In genomic region chr5:67340811-67341210, GRCm38 (mm10) we compare ENCODE assay signal across 23 mouse cellular contexts. TPM values are rescaled to one million over a fixed set of nuclear protein-coding genes. Genes with fewer than 3 reads are reported as not detected.
DNase-seq lines count a peak whose midpoint lies in the region; ATAC-seq and TF ChIP-seq lines count a peak whose summit lies in the region.
"Had no signal": no experiment of that assay in that cellular context is flagged by ENCODE, and none has a peak within 500 bp of the region (broad histone marks: within the 10 kb centered on the region; RNA-seq: fewer than 3 reads in every experiment).

No protein-coding gene starts in this region.

- WGBS in midbrain, embryonic 10.5 days, result 91% methylated on average over 6 of the region's 6 CpGs

- no peak overlapping the region for H3K4me3 ChIP-seq in ES-E14 (ENCODE audit: insufficient read depth in 1 of 2, low read depth in 1 of 2, low read length in 2 of 2, poor library complexity in 1 of 2, severe bottlenecking in 1 of 2)
- no peak overlapping the region for H3K4me3 ChIP-seq in midbrain, embryonic 10.5 days
- H3K4me3 ChIP-seq: embryonic facial prominence, embryonic 13.5 days; embryonic facial prominence, embryonic 15.5 days; erythroblast, embryonic 14.5 days; forebrain, embryonic 10.5 days; forebrain, embryonic 12.5 days had no signal

- H3K27me3 ChIP-seq in midbrain, embryonic 10.5 days (ENCODE audit: low read depth, poor library complexity, severe bottlenecking), result no peaks in the 10 kb centered on the region
- H3K27me3 ChIP-seq: embryonic facial prominence, embryonic 13.5 days; embryonic facial prominence, embryonic 15.5 days; forebrain, embryonic 12.5 days; Patski had no signal

- H3K27ac ChIP-seq in ES-E14 (ENCODE audit: insufficient read depth, low read depth, low read length, poor library complexity, severe bottlenecking), result peak overlapping the region; percentile 47; the same call in 1 of the 2 replicates
- H3K27ac ChIP-seq in midbrain, embryonic 10.5 days (replicated peaks), result no peak overlapping the region
- H3K27ac ChIP-seq: embryonic facial prominence, embryonic 13.5 days; embryonic facial prominence, embryonic 15.5 days; forebrain, embryonic 10.5 days; forebrain, embryonic 12.5 days had no signal

- ATAC-seq in monocyte, adult 5-6 weeks (replicated peaks; ENCODE audit: insufficient number of reproducible peaks, low FRiP score, low TSS enrichment, poor library complexity, severe bottlenecking), result no peak
- ATAC-seq in megakaryocyte, adult 5-6 weeks (ENCODE audit: poor library complexity, severe bottlenecking), result no peak
- ATAC-seq: activated CD4-positive, CD25-positive, alpha-beta regulatory T cell, adult 4 months; forebrain, embryonic 14.5 days; forebrain, embryonic 16.5 days; Patski had no signal

- peak overlapping the region; percentile 38; the same call in 1 of the 2 replicates for H3K9ac ChIP-seq in ES-E14 (ENCODE audit: insufficient read depth, low read depth, low read length, poor library complexity, severe bottlenecking)
- H3K9ac ChIP-seq: embryonic facial prominence, embryonic 13.5 days; embryonic facial prominence, embryonic 15.5 days; forebrain, embryonic 12.5 days had no signal

- H3K9me3 ChIP-seq in ES-E14 (ENCODE audit: control insufficient read depth, insufficient read depth, low read depth, low read length), result no peaks in the 10 kb centered on the region
- no peaks in the 10 kb centered on the region for H3K9me3 ChIP-seq in midbrain, embryonic 10.5 days (replicated peaks)
- H3K9me3 ChIP-seq: embryonic facial prominence, embryonic 13.5 days; embryonic facial prominence, embryonic 15.5 days; forebrain, embryonic 10.5 days; forebrain, embryonic 12.5 days had no signal

- peaks cover 8% of the 10 kb centered on the region; the same call in 1 of the 2 replicates for H3K36me3 ChIP-seq in ES-E14 (ENCODE audit: control insufficient read depth, insufficient read depth, low read length, poor library complexity, severe bottlenecking)
- peaks cover 82% of the 10 kb centered on the region for H3K36me3 ChIP-seq in midbrain, embryonic 10.5 days

- DNase-seq in ES-E14 (ENCODE audit: low read depth, low spot score) (no peak), R1 (ENCODE audit: low read depth, low spot score) (peak; percentile 90)
- DNase-seq in midbrain, embryonic 10.5 days (ENCODE audit: low spot score), result no peak
- DNase-seq: adrenal gland, adult 8-10 months; adrenal gland, postnatal 14 days; adrenal gland, postnatal 36 days; cerebellum, adult 11-12 months; cerebellum, adult 8-10 months; cerebellum, adult 9-11 months; cerebellum, postnatal 14 days; cerebellum, postnatal 36 days; embryo, embryonic 11 days had no signal

- 0 out of 4 replicates have a peak, but pooled peaks cover 0 to 2% of the 10 kb centered on the region in 2 experiments for H3K4me1 ChIP-seq in ES-E14 (ENCODE audit: control insufficient read depth in 2 of 2, insufficient read depth in 2 of 2, low read length in 2 of 2, poor library complexity in 1 of 2)
- H3K4me1 ChIP-seq in midbrain, embryonic 10.5 days, result no peaks in the 10 kb centered on the region
- H3K4me1 ChIP-seq: embryonic facial prominence, embryonic 13.5 days; embryonic facial prominence, embryonic 15.5 days; forebrain, embryonic 10.5 days; forebrain, embryonic 12.5 days had no signal

- in situ Hi-C loops in ES-E14 (cut with MboI; ENCODE audit: low sequenced_read_pairs in 2 of 2, unreplicated experiment in 2 of 2), result no loop called here

TF ChIP-seq in ES-E14, 5 proteins besides CTCF, POLR2A, EP300 and RAD21:
- TF ChIP-seq CHD2 (IDR thresholded peaks at IDR 0.05; ENCODE audit: low read depth, low read length), result no peak
- TF ChIP-seq HCFC1 (IDR thresholded peaks at IDR 0.05; ENCODE audit: borderline replicate concordance, insufficient read depth, low read length), result 0 out of 2 replicates have a peak, but pooled peaks have one; percentile 38
- TF ChIP-seq ZC3H11A (IDR thresholded peaks at IDR 0.05; ENCODE audit: borderline replicate concordance, low read depth, low read length), result peak; percentile 82
- TF ChIP-seq MAFK (IDR thresholded peaks at IDR 0.05; ENCODE audit: insufficient read depth, low read depth, low read length), result peak; percentile 96
- TF ChIP-seq ZNF384 (IDR thresholded peaks at IDR 0.05; ENCODE audit: low read depth, low read length), result no peak

RNA-seq across cellular contexts. Expression of gene Slc30a9, which starts 34.1 kb away (rescaled TPM):
- 30.3 and 32.6 TPM in 2 replicates for total RNA-seq in ES-E14 (2012; rRNA removed)
- polyA plus RNA-seq in midbrain, embryonic 10.5 days (2016; fragmentation: Nextera tagmentation; extraction: Ambion mirVana), result 100 and 105 TPM in 2 replicates
- 33.4 to 55.8 TPM (median 37.3 TPM) in 3 replicates for total RNA-seq in monocyte, adult 5-6 weeks (2017)
- total RNA-seq in megakaryocyte, adult 5-6 weeks (2015), result 17.4 and 22.5 TPM in 2 replicates
- total RNA-seq in megakaryocyte, adult 5-6 weeks (2017), result 20.3 and 42.4 TPM in 2 replicates
